Mouse (Mus musculus) MEL (cell line): ENCODE results near the gene Slc25a36. TPM values are rescaled to one million over a fixed set of nuclear protein-coding genes. Genes with fewer than 3 reads are reported as not detected.

Experiments
- DNase-seq: peaks from one replicate; pipeline ENCODE4 v3.0.0; 2011; ENCODE audit warnings: low read depth, low spot score
- H3K27ac ChIP-seq: 2 replicates; pipeline ENCODE4 v1.5.1; 2012; ENCODE audit warnings: low read depth, mild to moderate bottlenecking, control low read depth, low read length, moderate library complexity; ENCODE audit not compliant: control insufficient read depth
- H3K27me3 ChIP-seq, 2 experiments: fragments of 150-350 bp in 1 of 2; sonication (generic) in 1 of 2; 2 replicates each; pipeline ENCODE4 v1.6.1; 2012; ENCODE audit warnings: low read length in 2 of 2, mild to moderate bottlenecking in 2 of 2, improper control_type of control experiment in 1 of 2, moderate library complexity in 1 of 2; ENCODE audit not compliant: insufficient read depth in 2 of 2, control insufficient read depth in 1 of 2
- H3K36me3 ChIP-seq, 2 experiments: 2 replicates each; pipeline ENCODE4 v1.6.1; 2012 to 2014; ENCODE audit warnings: low read length in 2 of 2, improper control_type of control experiment in 1 of 2, inconsistent platforms in 1 of 2, mild to moderate bottlenecking in 1 of 2; ENCODE audit not compliant: insufficient read depth in 2 of 2, control insufficient read depth in 1 of 2
- H3K4me1 ChIP-seq, 2 experiments: fragments of 150-350 bp in 1 of 2; sonication (generic) in 1 of 2; 2 replicates each; pipeline ENCODE4 v1.6.1; 2012; ENCODE audit warnings: low read length in 2 of 2, improper control_type of control experiment in 1 of 2, mild to moderate bottlenecking in 1 of 2; ENCODE audit not compliant: insufficient read depth in 2 of 2, control insufficient read depth in 1 of 2
- H3K4me3 ChIP-seq, 2 experiments: fragments of 150-350 bp in 1 of 2; sonication (generic) in 1 of 2; 2 replicates each; pipeline ENCODE4 v1.5.1; 2012; ENCODE audit warnings: low read depth in 2 of 2, low read length in 2 of 2, mild to moderate bottlenecking in 2 of 2, moderate library complexity in 2 of 2, control low read depth in 1 of 2, improper control_type of control experiment in 1 of 2; ENCODE audit not compliant: control insufficient read depth in 1 of 2, insufficient read depth in 1 of 2
- H3K79me2 ChIP-seq: 2 replicates; pipeline ENCODE4 v1.6.1; 2012; ENCODE audit warnings: mild to moderate bottlenecking, low read length, moderate library complexity; ENCODE audit not compliant: control insufficient read depth, poor library complexity, insufficient read depth
- H3K9ac ChIP-seq: 2 replicates; pipeline ENCODE4 v1.6.1; 2012; ENCODE audit warnings: low read depth, mild to moderate bottlenecking, control low read depth, low read length, moderate library complexity; ENCODE audit not compliant: control insufficient read depth, poor library complexity, severe bottlenecking
- H3K9me3 ChIP-seq: fragments of 150-350 bp; sonication (generic); replicated peaks from 2 replicates; pipeline ENCODE4 v1.6.1; 2012; ENCODE audit warnings: mild to moderate bottlenecking, low read length, improper control_type of control experiment, moderate library complexity; ENCODE audit not compliant: insufficient read depth
- BHLHE40 ChIP-seq: IDR thresholded peaks from 2 replicates; pipeline ENCODE4 v1.6.1; 2012; ENCODE audit warnings: low read depth, mild to moderate bottlenecking, inconsistent platforms, low read length, improper control_type of control experiment, borderline replicate concordance
- CHD1 ChIP-seq: IDR thresholded peaks from 2 replicates; pipeline ENCODE4 v1.6.1; 2012; ENCODE audit warnings: low read depth, mild to moderate bottlenecking, inconsistent platforms, low read length, improper control_type of control experiment
- CHD2 ChIP-seq: IDR thresholded peaks from 2 replicates; pipeline ENCODE4 v1.6.1; 2011; ENCODE audit warnings: low read length, improper control_type of control experiment
- E2F4 ChIP-seq: IDR thresholded peaks from 2 replicates; pipeline ENCODE4 v1.6.1; 2011; ENCODE audit warnings: low read depth, low read length, improper control_type of control experiment, borderline replicate concordance
- ETS1 ChIP-seq: IDR thresholded peaks from 2 replicates; pipeline ENCODE4 v1.6.1; 2012; ENCODE audit warnings: low read depth, mild to moderate bottlenecking, inconsistent platforms, low read length, improper control_type of control experiment, moderate library complexity
- GATA1 ChIP-seq: IDR thresholded peaks from 2 replicates; pipeline ENCODE4 v1.6.1; 2011; ENCODE audit warnings: low read depth, low read length, improper control_type of control experiment
- MAFK ChIP-seq: IDR thresholded peaks from 2 replicates; pipeline ENCODE4 v1.6.1; 2011; ENCODE audit warnings: low read depth, mild to moderate bottlenecking, low read length, improper control_type of control experiment, borderline replicate concordance
- MEF2A ChIP-seq: IDR thresholded peaks from 2 replicates; pipeline ENCODE4 v1.6.1; 2014; ENCODE audit warnings: low read depth, mild to moderate bottlenecking, inconsistent platforms, low read length, improper control_type of control experiment; ENCODE audit not compliant: poor library complexity, insufficient replicate concordance, severe bottlenecking; ENCODE audit errors: extremely low read depth
- NELFE ChIP-seq: IDR thresholded peaks from 2 replicates; pipeline ENCODE4 v1.6.1; 2011; ENCODE audit warnings: low read depth, low read length, improper control_type of control experiment
- NRF1 ChIP-seq: IDR thresholded peaks from 2 replicates; pipeline ENCODE4 v1.6.1; 2014; ENCODE audit warnings: low read depth, mild to moderate bottlenecking, inconsistent platforms, low read length, improper control_type of control experiment, moderate library complexity; ENCODE audit not compliant: poor library complexity, insufficient read depth, severe bottlenecking
- POLR2A ChIP-seq, 2 experiments: IDR thresholded peaks; 2 replicates each; pipeline ENCODE4 v1.6.1; 2011 to 2012; ENCODE audit warnings: low read length in 2 of 2, mild to moderate bottlenecking in 2 of 2, control low read depth in 1 of 2, improper control_type of control experiment in 1 of 2, low read depth in 1 of 2, moderate library complexity in 1 of 2; ENCODE audit not compliant: control insufficient read depth in 1 of 2, insufficient read depth in 1 of 2, poor library complexity in 1 of 2
- POLR2AphosphoS2 ChIP-seq: IDR thresholded peaks from 2 replicates; pipeline ENCODE4 v1.6.1; 2011; ENCODE audit warnings: low read length, improper control_type of control experiment
- RAD21 ChIP-seq: IDR thresholded peaks from 2 replicates; pipeline ENCODE4 v1.6.1; 2011; ENCODE audit warnings: mild to moderate bottlenecking, low read depth, low read length, improper control_type of control experiment
- SMC3 ChIP-seq: IDR thresholded peaks from 2 replicates; pipeline ENCODE4 v1.6.1; 2011; ENCODE audit warnings: low read depth, low read length, improper control_type of control experiment
- TAL1 ChIP-seq: IDR thresholded peaks from 2 replicates; pipeline ENCODE4 v1.6.1; 2012; ENCODE audit warnings: mild to moderate bottlenecking, inconsistent platforms, low read length, moderate library complexity, mixed read lengths
- TBP ChIP-seq: IDR thresholded peaks from 2 replicates; pipeline ENCODE4 v1.8.0; 2011; ENCODE audit warnings: low read depth, low read length, improper control_type of control experiment
- UBTF ChIP-seq: IDR thresholded peaks from 2 replicates; pipeline ENCODE4 v1.6.1; 2012; ENCODE audit warnings: low read depth, mild to moderate bottlenecking, inconsistent platforms, low read length, improper control_type of control experiment, moderate library complexity, borderline replicate concordance; ENCODE audit not compliant: insufficient read depth
- USF2 ChIP-seq, 2 experiments: IDR thresholded peaks; 2 replicates each; pipeline ENCODE4 v1.6.1; 2011 to 2012; ENCODE audit warnings: improper control_type of control experiment in 2 of 2, low read length in 2 of 2, borderline replicate concordance in 1 of 2, inconsistent platforms in 1 of 2, low read depth in 1 of 2, mild to moderate bottlenecking in 1 of 2; ENCODE audit not compliant: insufficient read depth in 1 of 2
- ZC3H11A ChIP-seq: IDR thresholded peaks from 2 replicates; pipeline ENCODE4 v1.6.1; 2012; ENCODE audit warnings: low read depth, mild to moderate bottlenecking, inconsistent platforms, low read length, improper control_type of control experiment
- ZMIZ1 ChIP-seq: IDR thresholded peaks from 2 replicates; pipeline ENCODE4 v1.6.1; 2012; ENCODE audit warnings: low read depth, mild to moderate bottlenecking, inconsistent platforms, low read length, improper control_type of control experiment, moderate library complexity
- polyA plus RNA-seq, 2 experiments: library from polyadenylated mRNA; stranded (reverse) in 1 of 2; unstranded in 1 of 2; fragments of >175 nt in 1 of 2; fragments of >200 nt in 1 of 2; gene quantifications; 2 replicates each; pipeline versions ENCODE4 v1.2.1 to v1.2.4; 2012; ENCODE audit warnings: low replicate concordance in 2 of 2, low read depth in 1 of 2; ENCODE audit not compliant: insufficient read length in 2 of 2, insufficient read depth in 1 of 2, missing spikeins in 1 of 2
- total RNA-seq: library from RNA; depleted of rRNA; stranded (reverse); fragments of 300-350 nt; gene quantifications from 2 replicates; pipeline ENCODE4 v1.2.3, GENCODE M21; 2012

Gene Slc25a36
- total and polyA plus RNA-seq, 3 experiments = 11.9 to 13.0 TPM; not detected in 1

- no peak for DNase-seq
These were observed 64.7 kb downstream of the Slc25a36 start for GRCm38 (mm10) chr9:97046240-97046639.

GRCm38 (mm10) chr9:97041633-97042032, 69.3 kb downstream of the Slc25a36 start:
- Histone ChIP-seq H3K36me3 (no peaks in the 10 kb centered on the region), H3K79me2 (no peaks in the 10 kb centered on the region), H3K4me3 (no peak overlapping the region), H3K9ac (no peak overlapping the region), H3K9me3 (no peaks in the 10 kb centered on the region), H3K27ac (no peak overlapping the region), H3K4me1 (no peaks in the 10 kb centered on the region), H3K27me3 (no peaks in the 10 kb centered on the region; a peak in 1 of 4 replicates)
- no peak for DNase-seq
- no peak for TF ChIP-seq NRF1
- TF ChIP-seq TAL1 = no peak
- TF ChIP-seq ZC3H11A = no peak
- no peak for TF ChIP-seq CHD2
- no peak for TF ChIP-seq USF2 (IDR thresholded peaks at IDR 0.05; ENCODE audit: borderline replicate concordance in 1 of 2, insufficient read depth in 1 of 2, low read depth in 1 of 2, low read length in 2 of 2)
- no peak for TF ChIP-seq POLR2A (IDR thresholded peaks at IDR 0.05; ENCODE audit: control insufficient read depth in 1 of 2, insufficient read depth in 1 of 2, low read depth in 1 of 2, low read length in 2 of 2, poor library complexity in 1 of 2)
- no peak for TF ChIP-seq POLR2AphosphoS2
- no peak for TF ChIP-seq ZMIZ1
- TF ChIP-seq E2F4 = no peak
- TF ChIP-seq BHLHE40 = no peak
- TF ChIP-seq CHD1 = no peak
- no peak for TF ChIP-seq MAFK
- no peak for TF ChIP-seq TBP
- TF ChIP-seq SMC3 = no peak
- TF ChIP-seq RAD21 = no peak

More at GRCm38 (mm10) chr9:97046240-97046639, 64.7 kb downstream of the Slc25a36 start:
- Histone ChIP-seq H3K9ac (no peak overlapping the region), H3K27me3 (no peaks in the 10 kb centered on the region), H3K36me3 (no peaks in the 10 kb centered on the region), H3K27ac (no peak overlapping the region), H3K4me3 (no peak overlapping the region)
- no peak for TF ChIP-seq MEF2A
- TF ChIP-seq UBTF = no peak
- no peak for TF ChIP-seq ETS1
- no peak for TF ChIP-seq TBP
- TF ChIP-seq GATA1 = no peak
- TF ChIP-seq NELFE = no peak
- no peak for TF ChIP-seq POLR2A (IDR thresholded peaks at IDR 0.05; ENCODE audit: control insufficient read depth in 1 of 2, insufficient read depth in 1 of 2, low read depth in 1 of 2, low read length in 2 of 2, poor library complexity in 1 of 2)
- TF ChIP-seq CHD2 = no peak
- TF ChIP-seq, all 39 proteins: peak for 0
- H3K79me2 ChIP-seq = no peaks in the 10 kb centered on the region
- H3K9me3 ChIP-seq = no peaks in the 10 kb centered on the region
- H3K4me1 ChIP-seq = no peaks in the 10 kb centered on the region; a peak in 1 of 4 replicates
